Mouse (Mus musculus): Measurements from ENCODE around the gene Scoc.
"Not testable (repeated sequence)": the region's sequence is repeated elsewhere in the genome, so short reads cannot be mapped to it uniquely, and the experiment has no call there.

Scoc gene

DNA sequence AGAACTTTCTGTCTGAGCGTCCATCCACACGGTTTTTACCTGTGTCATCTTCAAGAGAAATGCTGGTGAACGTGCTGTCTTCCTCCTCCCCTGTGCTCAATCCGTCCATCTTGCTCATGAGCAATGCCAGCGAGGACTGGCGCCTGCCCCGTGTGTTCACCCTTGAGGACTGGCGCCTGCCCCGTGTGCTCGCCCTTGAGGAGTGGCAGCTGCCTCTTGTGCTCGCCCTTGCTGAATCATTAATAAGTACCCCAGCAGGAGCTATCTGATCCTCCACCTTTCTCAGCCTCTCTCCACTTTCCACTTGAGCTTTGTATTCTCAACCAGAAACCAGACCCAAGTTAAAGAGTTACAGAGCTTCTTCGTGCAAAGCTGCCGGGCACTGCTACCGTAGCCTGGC lies at the start of gene Scoc:
Gene Scoc, minus strand, starts transcription at position 170 of the 400 bp plus-strand sequence.
- DNase-seq: no peak

GRCm38 (mm10) chr8:83459606-83460005 lies 1.4 kb upstream of the Scoc start:
- DNase-seq: no peak

- DNase-seq: no peak
These were observed 1.1 kb downstream of the Scoc start for GRCm38 (mm10) chr8:83457121-83457520.

GRCm38 (mm10) chr8:83451056-83451455 lies 7.1 kb downstream of the Scoc start:
- no peak for DNase-seq

GRCm38 (mm10) chr8:83449960-83450359 lies 8.2 kb downstream of the Scoc start:
- no peak for DNase-seq

DNA sequence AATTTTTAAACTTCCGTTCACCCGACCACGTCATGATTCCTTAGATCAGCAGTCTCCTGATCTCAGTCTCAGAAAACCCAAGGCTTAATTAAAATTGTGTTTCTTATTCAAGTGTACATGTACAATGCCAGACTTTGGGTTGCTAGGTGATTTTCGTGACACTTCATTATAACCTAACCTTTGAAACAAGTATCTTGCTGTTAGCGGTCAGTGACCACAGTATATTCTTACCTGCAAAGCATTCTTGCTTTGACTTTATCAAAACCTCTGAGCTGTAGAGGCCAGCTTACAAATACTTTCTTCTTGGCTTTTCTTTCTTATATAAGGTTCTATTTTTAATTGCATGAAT lies 15.2 kb downstream of the Scoc start:
- DNase-seq: no peak

DNA sequence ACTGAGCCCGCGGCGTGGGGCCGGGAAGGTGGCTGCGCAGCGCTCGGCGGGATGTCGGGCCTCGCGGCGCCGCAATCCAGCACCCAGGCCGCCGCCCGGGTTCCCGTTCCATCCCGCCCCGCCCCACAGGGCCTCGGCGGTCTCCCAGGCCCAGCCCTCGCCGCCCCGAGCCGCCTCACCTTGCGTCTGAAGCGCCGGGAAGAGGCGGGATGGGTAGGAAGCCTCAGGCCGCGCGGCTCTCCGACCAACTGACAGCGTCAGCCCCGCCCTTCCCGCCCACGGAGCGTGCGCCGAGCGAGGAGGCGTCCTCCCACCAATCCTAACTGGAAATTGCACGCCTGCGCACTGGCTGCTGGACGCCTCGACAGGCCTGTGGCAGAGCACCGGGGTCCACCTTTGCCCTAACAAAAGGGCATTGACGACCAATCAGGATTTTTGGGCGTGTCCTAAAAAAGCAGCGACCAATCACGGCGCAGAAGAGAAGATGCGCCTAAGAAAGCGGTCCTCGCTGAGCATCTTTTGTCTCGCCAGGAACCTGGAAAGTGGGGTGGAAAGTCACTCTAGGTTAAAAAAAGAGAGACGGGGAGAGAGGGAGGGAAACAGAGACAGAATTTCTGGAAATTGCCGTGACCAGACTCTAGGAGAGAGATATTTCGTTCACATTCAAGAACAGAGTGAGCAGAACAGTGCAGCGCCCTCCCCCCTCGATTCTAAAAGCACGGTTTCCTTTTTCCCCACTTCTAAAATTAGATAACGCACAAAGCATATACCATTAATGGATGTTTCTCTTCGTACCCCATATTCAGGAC lies 15.7 kb downstream of the Scoc start:
- peak; percentile 96 to 97 for DNase-seq

- DNase-seq: peak in 1 of 2 experiments; percentile 11
These were observed 16.4 kb downstream of the Scoc start for GRCm38 (mm10) chr8:83441656-83442242.

DNA sequence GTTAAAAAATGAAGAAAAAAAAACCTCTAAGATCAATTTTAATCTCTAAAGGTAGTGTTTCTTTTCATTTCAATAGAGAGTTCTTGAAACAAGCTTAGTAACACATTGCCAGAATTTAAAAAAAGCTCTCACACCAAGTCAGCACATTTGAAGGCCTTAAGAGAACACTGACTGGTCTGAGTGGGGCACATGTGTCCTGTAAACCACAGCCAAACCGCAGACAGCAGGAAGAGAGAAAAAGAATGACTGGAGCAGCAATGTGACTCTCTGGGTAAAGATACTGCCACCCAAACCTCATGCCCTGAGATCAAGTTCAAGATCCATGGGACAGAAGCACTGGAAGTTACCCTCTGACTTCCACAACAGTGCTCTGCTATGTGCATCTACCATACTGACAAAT lies 21.1 kb downstream of the Scoc start:
- no peak for DNase-seq

DNA sequence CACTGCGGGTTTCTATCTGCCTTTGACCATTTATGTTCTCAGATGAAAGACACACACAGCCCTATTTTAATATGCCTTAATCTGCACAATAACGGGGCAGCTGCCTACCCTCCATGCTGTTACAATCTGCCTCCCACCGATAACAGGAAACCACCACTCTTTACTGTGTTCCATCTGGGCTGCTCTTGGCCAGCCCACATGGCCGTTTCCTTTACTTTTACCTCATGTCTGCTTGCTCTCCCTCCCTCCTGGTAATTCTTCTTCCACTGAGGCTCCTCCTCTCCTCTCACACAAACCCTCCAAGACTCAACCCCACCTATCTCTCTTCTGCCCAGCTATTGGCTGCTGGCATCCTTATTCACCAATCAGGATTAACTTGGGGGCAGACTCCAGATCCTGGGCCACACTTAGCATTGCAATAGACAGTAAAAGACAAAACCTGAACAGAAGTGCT lies 29.1 kb downstream of the Scoc start:
- DNase-seq: peak in 1 of 2 experiments; percentile 14

GRCm38 (mm10) chr8:83428621-83429020 lies 29.6 kb downstream of the Scoc start:
- not testable (repeated sequence) for DNase-seq

DNA sequence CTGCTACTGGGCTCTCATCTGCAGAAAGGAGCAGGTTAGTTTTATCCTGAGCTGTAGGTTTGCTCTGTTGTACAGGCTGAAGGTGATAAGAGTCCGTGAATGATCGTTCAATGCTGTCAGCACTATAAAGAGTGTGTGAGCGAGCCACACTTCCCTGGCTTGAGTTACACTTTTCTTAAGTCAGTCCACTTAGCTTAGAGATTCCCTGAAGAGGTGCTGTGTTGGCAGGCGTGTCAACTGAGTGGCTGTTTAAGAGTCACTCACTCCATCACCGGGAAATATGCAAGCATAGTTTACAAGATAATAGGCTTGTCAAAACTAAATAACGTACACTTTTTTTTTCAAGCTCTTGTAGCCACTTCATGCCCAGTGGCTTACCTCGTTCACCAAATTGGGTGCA lies 31.2 kb downstream of the Scoc start:
- no peak for DNase-seq

DNA sequence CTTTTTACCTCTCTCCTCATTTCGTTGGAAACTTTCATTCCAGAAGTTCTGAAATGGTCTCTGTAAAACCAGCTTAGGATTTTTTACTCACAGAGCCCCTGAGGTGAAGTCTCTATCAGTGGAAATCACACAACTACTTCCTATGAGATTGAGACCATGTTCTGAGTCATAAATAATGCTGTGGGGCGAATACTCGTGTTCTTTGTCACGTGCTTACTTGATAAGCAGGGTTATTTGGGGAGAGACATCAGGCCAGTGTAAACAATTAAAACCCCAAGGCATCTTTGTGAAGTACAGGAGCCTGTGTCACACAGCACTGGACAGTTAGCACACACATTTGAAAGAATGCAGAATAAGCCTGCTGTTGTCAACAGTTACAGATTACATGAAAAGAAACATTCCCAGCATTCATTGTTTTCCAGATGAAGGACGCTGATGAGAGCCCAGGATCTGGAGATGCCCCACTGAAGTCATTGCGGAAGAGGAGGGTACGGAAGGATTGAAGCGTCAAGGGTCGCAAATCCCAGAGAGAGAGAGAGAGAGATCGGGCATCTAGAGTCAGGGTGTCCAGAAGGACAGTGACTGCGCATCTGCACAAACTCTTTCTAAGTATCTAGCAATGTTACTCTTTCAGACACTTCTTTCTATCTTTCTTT lies 32.0 kb downstream of the Scoc start:
- DNase-seq: no peak

GRCm38 (mm10) chr8:83425202-83425601 lies 33.0 kb downstream of the Scoc start:
- no peak for DNase-seq

GRCm38 (mm10) chr8:83423032-83423825 lies 35.0 kb downstream of the Scoc start:
- no peak for DNase-seq

DNA sequence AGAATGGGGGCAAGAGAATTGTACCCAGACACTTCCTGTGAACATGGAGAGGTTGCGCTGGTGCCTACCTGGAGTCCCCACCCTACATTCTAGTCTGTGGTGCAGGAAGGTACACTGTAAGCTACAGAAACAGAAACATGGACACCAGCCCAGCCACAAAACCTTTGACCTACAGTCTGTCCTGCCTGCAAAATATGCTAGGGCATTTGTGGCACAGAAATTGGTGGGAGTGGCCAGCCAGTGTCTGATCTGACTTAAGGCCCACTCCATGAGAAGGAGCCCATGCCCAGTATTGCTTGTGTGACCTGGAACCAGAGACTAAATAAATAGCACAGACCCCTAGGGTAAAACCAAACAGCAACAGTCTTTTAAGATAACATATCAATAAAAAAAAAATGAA lies 36.8 kb downstream of the Scoc start:
- no peak for DNase-seq

DNA sequence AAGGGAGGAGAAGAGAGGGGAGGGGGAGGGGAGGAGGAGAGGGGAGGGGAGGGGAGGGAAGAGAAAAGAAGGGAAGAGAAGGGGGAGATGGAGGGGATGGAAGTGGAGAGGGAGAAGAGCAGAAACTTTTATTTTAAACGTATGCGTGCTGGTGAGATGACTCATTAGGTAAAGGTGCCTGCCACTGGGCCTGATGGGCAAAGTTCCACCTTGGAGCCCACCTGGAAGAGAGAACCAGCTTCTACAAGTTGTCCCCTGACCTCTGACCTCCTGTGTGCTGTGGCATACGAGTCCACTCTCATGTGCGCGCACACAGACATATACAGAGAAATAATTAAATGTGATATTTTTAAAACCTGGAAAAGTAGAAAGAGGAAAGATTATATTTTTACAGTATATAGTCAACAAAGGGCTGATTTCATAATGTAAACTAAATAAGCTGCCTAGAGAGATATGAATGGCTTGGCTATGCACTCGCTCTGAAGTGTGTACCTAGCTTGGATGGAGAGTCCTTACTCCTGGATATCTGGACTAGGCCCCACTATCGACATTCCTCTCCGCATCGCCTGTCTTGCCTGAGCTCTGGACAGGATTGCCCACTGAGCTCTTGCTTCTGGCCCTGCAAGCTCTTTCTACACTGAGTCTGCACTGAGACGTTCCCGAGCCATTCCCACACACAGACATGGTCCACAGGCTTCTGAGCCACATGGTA lies 39.2 kb downstream of the Scoc start:
- DNase-seq: no peak

DNA sequence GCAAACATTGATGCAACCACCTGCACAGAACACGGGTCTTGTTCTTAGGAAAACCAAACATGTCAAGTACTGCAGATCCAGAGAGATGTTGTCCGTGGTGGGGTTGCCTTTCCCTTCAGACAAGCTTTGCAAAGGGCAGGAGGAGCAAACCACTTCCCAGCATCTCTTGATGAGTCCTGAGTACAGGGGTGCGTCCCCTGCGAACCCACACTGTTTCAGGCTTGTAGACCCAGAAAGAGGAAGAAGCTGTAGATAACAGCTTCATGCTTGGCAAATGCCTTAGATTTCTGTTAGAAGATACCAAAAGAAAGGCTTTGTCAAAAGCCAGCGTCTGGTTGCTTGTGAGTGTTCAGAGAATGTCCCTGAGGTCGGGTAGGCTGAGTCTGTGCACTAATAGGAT lies 40.2 kb downstream of the Scoc start:
- DNase-seq: no peak

DNA sequence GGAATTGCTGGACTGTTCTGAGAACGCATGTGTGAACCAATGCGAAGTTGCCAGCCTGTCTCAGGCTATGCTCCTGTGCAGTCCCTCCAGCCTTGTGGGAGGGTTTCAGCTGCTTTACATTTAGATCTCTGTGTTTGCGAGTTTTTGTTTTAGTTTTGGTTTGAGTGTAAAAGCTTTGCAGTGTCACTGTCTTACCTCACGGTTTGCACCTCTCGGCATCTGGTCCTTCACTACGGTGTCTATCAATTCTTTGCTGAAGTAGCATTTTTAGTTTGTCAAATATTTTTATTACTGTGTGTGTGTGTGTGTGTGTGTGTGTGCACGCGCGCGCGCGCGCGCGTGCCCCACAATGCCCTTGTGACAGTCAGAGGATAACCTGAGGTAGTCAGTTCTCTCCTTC lies 41.3 kb downstream of the Scoc start:
- no peak for DNase-seq

GRCm38 (mm10) chr8:83408496-83408895 lies 49.7 kb downstream of the Scoc start:
- no peak for DNase-seq

GRCm38 (mm10) chr8:83406836-83407235 lies 51.4 kb downstream of the Scoc start:
- DNase-seq: no peak

DNA sequence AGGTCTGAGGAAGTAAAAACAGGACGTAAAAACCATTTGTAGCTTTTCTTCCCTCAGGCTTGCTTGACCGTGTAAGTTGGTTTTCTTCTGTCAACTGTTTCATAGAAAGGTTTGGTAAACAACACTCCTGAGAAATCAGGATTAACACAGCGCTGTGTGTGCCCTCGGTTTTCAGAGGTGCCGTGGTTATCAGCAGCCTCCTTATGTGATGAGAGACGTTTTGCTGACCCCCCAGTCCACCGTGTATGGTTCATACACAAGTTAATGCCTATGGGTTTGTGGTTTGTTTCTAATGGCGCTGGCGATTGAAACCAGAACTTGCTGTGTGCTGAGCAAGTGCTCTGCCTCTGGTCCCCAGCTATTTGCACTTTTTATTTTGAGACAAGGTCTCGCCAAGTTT lies 52.6 kb downstream of the Scoc start:
- no peak for DNase-seq

- DNase-seq: no peak
These were observed 60.5 kb downstream of the Scoc start for GRCm38 (mm10) chr8:83397726-83398125.

Measured in thymus, adult 18-20 months (tissue).